Mouse (Mus musculus): ENCODE data around the gene Lcn3. TPM values are rescaled to one million over a fixed set of nuclear protein-coding genes. Genes with fewer than 3 reads are reported as not detected.
A peak's percentile ranks its signal among the peaks of the same experiment; 100 is the strongest.
"Not testable (repeated sequence)": the region's sequence is repeated elsewhere in the genome, so short reads cannot be mapped to it uniquely, and the experiment has no call there.

Lcn3 gene
- polyA plus RNA-seq, 1 experiment from 2014 or later, result not detected

DNA sequence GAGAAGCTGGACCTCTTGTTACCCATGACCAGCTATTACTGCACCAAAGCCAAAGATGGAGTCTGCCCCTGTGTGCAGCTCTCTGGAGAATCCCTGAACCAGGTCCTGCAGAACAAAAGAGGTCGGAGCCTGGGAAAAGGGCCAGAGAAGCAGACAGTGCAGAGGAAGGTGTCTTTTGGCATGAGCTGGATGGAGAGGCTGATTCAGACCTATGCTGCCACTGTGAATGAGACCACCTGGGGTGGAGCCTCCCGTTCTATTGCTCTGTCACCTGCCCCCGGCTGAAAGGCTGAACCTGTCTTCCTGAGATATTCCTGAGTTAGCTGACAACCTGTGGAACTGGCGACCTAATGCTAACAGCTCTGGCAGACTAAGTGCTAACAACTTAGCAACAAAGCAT is 15.6 kb downstream of the Lcn3 start:
- Histone ChIP-seq H3K27me3 (ENCODE audit: low read depth, poor library complexity, severe bottlenecking) (no peaks in the 10 kb centered on the region), H3K27ac (replicated peaks) (no peak overlapping the region), H3K9me3 (replicated peaks) (no peaks in the 10 kb centered on the region), H3K4me1 (peaks cover 9% of the 10 kb centered on the region), H3K4me3 (no peak overlapping the region), H3K36me3 (no peaks in the 10 kb centered on the region)
- DNase-seq (ENCODE audit: low spot score), result no peak
- 72% methylated on average over 4 of the region's 4 CpGs for WGBS

DNA sequence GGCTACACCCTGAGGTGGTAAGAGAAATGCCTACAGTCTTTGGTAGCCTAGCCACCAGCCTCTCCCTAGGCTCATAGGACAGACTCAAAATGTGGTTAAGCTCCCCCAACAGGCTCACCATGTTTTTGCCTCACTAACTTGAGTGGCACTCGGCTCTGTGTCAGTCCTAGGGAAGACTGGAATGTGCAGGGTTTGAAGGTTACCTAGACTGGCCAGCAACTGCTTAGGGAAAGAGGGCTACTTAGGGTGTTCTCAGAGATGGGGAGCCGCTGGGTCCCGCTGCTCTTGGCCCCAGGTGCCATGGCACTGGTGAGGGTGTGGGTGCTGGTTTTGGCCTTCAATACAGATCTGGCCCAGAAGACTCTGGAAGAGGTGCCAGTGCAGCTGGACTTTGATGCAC is 16.6 kb downstream of the Lcn3 start, which contains the start of gene Gm13539:
Gene Gm13539, plus strand, starts transcription at position 301 of the 400 bp plus-strand sequence.
- no peak for DNase-seq (ENCODE audit: low spot score)
- H3K9me3 ChIP-seq (replicated peaks), result no peaks in the 10 kb centered on the region
- H3K27me3 ChIP-seq (ENCODE audit: low read depth, poor library complexity, severe bottlenecking), result no peaks in the 10 kb centered on the region
- H3K36me3 ChIP-seq, result no peaks in the 10 kb centered on the region
- H3K27ac ChIP-seq (replicated peaks), result no peak within 1 kb of the TSS
- WGBS, result 74% methylated on average over 3 of the region's 3 CpGs
- H3K4me3 ChIP-seq, result no peak within 1 kb of the TSS
- peaks cover 12% of the 10 kb centered on the region for H3K4me1 ChIP-seq

DNA sequence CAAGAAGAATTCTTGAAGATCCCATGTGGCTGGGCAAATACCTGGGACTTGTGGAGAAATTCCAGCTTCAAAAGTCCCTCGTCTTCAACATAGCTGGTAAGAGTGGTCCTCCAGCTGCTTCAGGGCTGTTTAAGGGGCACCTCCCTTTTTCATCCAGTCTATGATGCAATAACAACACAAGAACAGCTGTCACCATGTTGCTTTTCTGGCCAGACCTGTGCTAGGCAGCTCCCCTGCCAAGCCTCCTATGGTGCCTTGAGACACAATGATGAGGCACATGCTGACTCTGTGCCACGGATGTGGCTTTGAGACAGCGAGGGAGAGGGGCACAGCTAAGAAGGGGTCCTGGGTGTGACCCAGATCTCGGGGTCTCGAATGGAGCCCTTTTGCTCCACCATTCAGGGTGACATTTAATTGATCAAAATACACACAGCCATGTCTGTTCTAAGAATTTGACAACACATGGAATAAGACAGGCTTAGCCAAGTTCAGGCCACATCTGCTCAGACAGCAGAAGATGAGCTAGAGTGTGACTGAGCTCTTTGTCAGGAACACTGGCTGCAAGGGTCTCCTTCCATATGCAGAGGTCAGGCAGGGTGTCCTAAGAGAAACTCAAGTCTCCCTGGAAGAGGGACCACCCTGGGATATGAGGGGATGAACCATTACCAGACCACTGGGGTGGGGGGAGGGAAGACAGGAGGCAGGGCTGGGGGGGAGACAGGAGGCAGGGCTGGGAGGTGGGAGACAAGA is 20.4 kb downstream of the Lcn3 start:
- no peaks in the 10 kb centered on the region for H3K36me3 ChIP-seq
- H3K27me3 ChIP-seq (ENCODE audit: low read depth, poor library complexity, severe bottlenecking), result no peaks in the 10 kb centered on the region
- H3K4me3 ChIP-seq, result no peak overlapping the region
- DNase-seq (ENCODE audit: low spot score), result no peak
- H3K27ac ChIP-seq (replicated peaks), result peak overlapping the region; percentile 55; the same call in 1 of the 2 replicates
- H3K9me3 ChIP-seq (replicated peaks), result no peaks in the 10 kb centered on the region
- H3K4me1 ChIP-seq, result peaks cover 12% of the 10 kb centered on the region
- WGBS, result 75% methylated on average over 5 of the region's 5 CpGs

DNA sequence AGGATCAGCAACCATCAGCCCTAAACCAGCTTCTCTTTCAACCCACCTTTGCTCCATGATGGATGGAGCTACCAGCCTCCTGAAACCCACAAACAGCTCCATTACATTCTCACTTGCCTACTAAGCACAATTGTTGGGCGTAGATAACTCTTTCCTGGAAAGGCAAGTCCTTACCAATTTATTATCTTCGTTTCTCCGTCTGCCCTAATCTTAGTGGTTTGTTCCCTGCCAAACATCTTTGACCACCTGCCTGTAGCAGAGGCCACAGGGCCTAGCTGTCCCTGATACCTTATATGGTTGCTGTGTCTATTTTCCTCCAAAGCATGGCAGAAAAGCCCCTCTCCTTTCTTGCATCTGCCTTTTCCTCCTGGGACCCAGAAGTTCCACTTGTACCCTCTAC is 23.7 kb downstream of the Lcn3 start:
- no peaks in the 10 kb centered on the region for H3K27me3 ChIP-seq (ENCODE audit: low read depth, poor library complexity, severe bottlenecking)
- H3K36me3 ChIP-seq, result no peaks in the 10 kb centered on the region
- H3K4me3 ChIP-seq, result no peak overlapping the region
- WGBS, result 93% methylated on average over 3 of the region's 3 CpGs
- H3K9me3 ChIP-seq (replicated peaks), result no peaks in the 10 kb centered on the region
- H3K27ac ChIP-seq (replicated peaks), result no peak overlapping the region
- H3K4me1 ChIP-seq, result peaks cover 12% of the 10 kb centered on the region
- DNase-seq (ENCODE audit: low spot score), result no peak

DNA sequence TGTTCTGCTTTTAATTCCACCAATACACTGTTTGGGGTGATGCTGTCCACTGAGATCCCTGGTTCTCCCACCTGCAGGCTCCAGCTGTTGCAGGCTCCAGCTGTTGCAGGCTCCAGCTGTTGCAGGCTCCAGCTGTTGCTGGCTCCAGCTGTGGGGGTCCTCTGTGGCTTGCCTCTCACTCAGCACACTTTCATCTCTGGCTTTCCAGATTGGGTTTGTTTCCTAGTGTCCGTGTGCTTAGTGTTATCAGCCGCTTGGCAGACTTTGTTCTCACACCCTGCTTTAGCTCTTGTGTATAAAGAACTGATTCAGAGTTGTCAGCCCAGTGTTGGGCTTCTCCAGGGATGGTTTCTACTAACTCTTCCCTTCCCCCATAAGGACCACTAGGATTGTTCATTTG is 32.3 kb downstream of the Lcn3 start:
- no peak overlapping the region for H3K4me3 ChIP-seq
- H3K27ac ChIP-seq (replicated peaks), result no peak overlapping the region
- no peaks in the 10 kb centered on the region for H3K9me3 ChIP-seq (replicated peaks)
- no peaks in the 10 kb centered on the region for H3K36me3 ChIP-seq
- H3K4me1 ChIP-seq, result peaks cover 14% of the 10 kb centered on the region
- WGBS, result 47% methylated on average over 2 of the region's 2 CpGs
- DNase-seq (ENCODE audit: low spot score), result no peak
- H3K27me3 ChIP-seq (ENCODE audit: low read depth, poor library complexity, severe bottlenecking), result no peaks in the 10 kb centered on the region

DNA sequence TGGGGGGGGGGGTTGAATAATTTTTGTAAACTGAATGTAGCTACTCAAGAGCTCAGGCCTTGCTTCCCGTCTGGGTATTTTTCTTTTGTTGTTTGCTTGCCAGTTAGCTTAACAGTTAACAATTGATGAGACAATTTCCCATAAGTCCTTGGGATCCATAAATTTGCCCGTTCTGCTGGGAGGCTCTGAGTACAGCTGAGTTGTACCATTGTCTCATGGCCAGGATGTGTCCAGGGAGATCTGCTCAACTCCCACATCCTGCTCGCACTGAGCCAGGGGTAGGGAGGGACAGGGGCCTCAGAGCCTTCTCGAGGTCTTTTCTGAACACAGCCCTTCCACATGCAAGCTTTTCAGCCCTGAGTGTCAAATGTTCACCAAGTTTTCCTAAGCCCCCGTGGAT is 32.7 kb downstream of the Lcn3 start:
- H3K4me1 ChIP-seq, result peaks cover 14% of the 10 kb centered on the region
- no peak for DNase-seq (ENCODE audit: low spot score)
- no peaks in the 10 kb centered on the region for H3K27me3 ChIP-seq (ENCODE audit: low read depth, poor library complexity, severe bottlenecking)
- H3K27ac ChIP-seq (replicated peaks), result 0 out of 2 replicates have a peak overlapping the region, but pooled peaks have one; percentile 52
- H3K9me3 ChIP-seq (replicated peaks), result no peaks in the 10 kb centered on the region
- 55% methylated on average over 5 of the region's 5 CpGs for WGBS
- H3K4me3 ChIP-seq, result no peak overlapping the region
- no peaks in the 10 kb centered on the region for H3K36me3 ChIP-seq

DNA sequence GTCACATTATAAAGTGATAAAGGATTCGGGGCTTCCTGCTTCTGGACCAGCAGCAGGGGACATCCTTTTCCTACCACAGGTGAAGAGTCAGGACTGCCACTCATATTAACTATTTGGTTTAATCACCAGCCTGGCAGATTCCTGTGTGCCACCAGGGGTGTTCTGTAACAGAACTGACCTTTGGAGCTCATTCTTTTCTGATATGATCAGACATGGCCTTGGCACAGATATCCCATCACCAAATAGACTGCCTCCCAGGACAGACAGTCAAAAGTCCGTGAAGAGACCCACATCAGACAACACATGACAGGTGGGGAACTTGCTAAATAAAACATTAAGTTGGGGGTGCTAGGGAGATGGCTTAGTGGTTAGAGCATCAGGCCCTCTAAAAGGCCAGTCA is 46.3 kb downstream of the Lcn3 start:
- Histone ChIP-seq H3K27me3 (ENCODE audit: low read depth, poor library complexity, severe bottlenecking) (no peaks in the 10 kb centered on the region), H3K4me3 (no peak overlapping the region), H3K27ac (replicated peaks) (no peak overlapping the region), H3K4me1 (no peaks in the 10 kb centered on the region), H3K9me3 (replicated peaks) (no peaks in the 10 kb centered on the region), H3K36me3 (no peaks in the 10 kb centered on the region)
- DNase-seq (ENCODE audit: low spot score), result no peak
- WGBS, result 80% methylated on average over 2 of the region's 2 CpGs

DNA sequence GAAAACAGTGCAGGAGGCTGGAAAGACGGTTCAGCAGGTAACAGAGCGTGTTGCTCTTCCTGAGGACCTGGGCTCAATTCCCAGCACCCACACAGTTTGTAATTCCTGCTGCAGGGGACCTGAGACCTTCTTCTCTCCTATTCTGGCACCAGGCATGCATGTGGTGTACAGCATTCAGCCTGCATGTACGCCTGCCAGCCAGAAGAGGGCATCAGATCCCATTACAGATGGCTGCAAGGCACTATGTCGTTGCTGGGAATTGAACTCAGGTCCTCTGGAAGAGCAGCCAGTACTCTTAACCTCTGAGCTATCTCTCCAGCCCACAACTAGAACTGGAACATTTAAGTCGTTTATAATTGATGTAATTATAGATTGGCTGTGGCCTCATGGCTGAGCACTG is 48.0 kb downstream of the Lcn3 start:
- Histone ChIP-seq H3K27ac (replicated peaks) (no peak overlapping the region), H3K27me3 (ENCODE audit: low read depth, poor library complexity, severe bottlenecking) (no peaks in the 10 kb centered on the region), H3K36me3 (no peaks in the 10 kb centered on the region), H3K4me3 (no peak overlapping the region), H3K4me1 (no peaks in the 10 kb centered on the region), H3K9me3 (replicated peaks) (no peaks in the 10 kb centered on the region)
- WGBS, result 77% methylated on average over 5 of the region's 5 CpGs
- no peak for DNase-seq (ENCODE audit: low spot score)

DNA sequence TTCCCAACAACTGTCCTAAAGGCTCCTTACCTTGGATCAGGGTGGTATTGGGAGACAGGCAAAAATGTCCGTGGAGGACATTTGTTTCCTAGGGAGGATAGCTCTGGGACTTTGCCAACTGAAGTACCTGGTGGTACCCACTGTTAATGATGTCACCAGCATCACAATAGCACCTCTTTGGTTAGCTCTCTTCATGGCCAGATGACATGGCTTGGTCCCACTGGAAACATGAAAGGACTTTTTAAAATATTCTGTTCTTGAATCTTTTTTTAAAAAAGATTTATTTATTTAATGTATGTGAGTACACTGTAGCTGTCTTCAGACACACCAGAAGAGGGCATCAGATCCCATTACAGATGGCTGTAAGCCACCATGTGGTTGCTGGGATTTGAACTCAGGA is 50.4 kb downstream of the Lcn3 start, which contains the start of gene Glt6d1:
Gene Glt6d1, minus strand, starts transcription at position 101 of the 400 bp plus-strand sequence.
- not testable (repeated sequence) for H3K27me3 ChIP-seq (ENCODE audit: low read depth, poor library complexity, severe bottlenecking); H3K27ac ChIP-seq (replicated peaks); H3K9me3 ChIP-seq (replicated peaks); DNase-seq (ENCODE audit: low spot score); H3K4me1 ChIP-seq; H3K4me3 ChIP-seq; H3K36me3 ChIP-seq
- WGBS, result 80% methylated on average over 1 of the region's 1 CpGs

Other genes starting within 250 kb of the Lcn3 start
- 38.9 and 41.4 TPM in 2 replicates for gene Traf2, start 218.6 kb upstream of the Lcn3 start, polyA plus RNA-seq (2016; fragmentation: Nextera tagmentation; extraction: Ambion mirVana)
- 344 and 364 TPM in 2 replicates for gene Edf1, start 207.7 kb upstream of the Lcn3 start, polyA plus RNA-seq (2016; fragmentation: Nextera tagmentation; extraction: Ambion mirVana)
- gene Mamdc4, start 190.7 kb upstream of the Lcn3 start, polyA plus RNA-seq (2016; fragmentation: Nextera tagmentation; extraction: Ambion mirVana), result 6.7 and 7.8 TPM in 2 replicates
- gene Phpt1, start 190.3 kb upstream of the Lcn3 start, polyA plus RNA-seq (2016; fragmentation: Nextera tagmentation; extraction: Ambion mirVana), result 159 and 187 TPM in 2 replicates
- 0.05 and 0.27 TPM in 2 replicates for gene Ajm1, start 183.8 kb upstream of the Lcn3 start, polyA plus RNA-seq (2016; fragmentation: Nextera tagmentation; extraction: Ambion mirVana)
- 71.2 and 75.1 TPM in 2 replicates for gene Rabl6, start 157.0 kb upstream of the Lcn3 start, polyA plus RNA-seq (2016; fragmentation: Nextera tagmentation; extraction: Ambion mirVana)
- gene Ccdc183, start 147.9 kb upstream of the Lcn3 start, polyA plus RNA-seq (2016; fragmentation: Nextera tagmentation; extraction: Ambion mirVana), result 0.04 and 0.12 TPM in 2 replicates
- gene Tmem141, start 143.6 kb upstream of the Lcn3 start, polyA plus RNA-seq (2016; fragmentation: Nextera tagmentation; extraction: Ambion mirVana), result 12.8 and 14.7 TPM in 2 replicates
- gene Fcna, start 137.5 kb upstream of the Lcn3 start, polyA plus RNA-seq (2016; fragmentation: Nextera tagmentation; extraction: Ambion mirVana), result 0.36 and 1.4 TPM in 2 replicates
- not detected in 2 replicates for gene Lcn8, start 112.4 kb upstream of the Lcn3 start, polyA plus RNA-seq (2016; fragmentation: Nextera tagmentation; extraction: Ambion mirVana)
- not detected in 2 replicates for gene Lcn5, start 107.6 kb upstream of the Lcn3 start, polyA plus RNA-seq (2016; fragmentation: Nextera tagmentation; extraction: Ambion mirVana)
- gene Lcn6, start 88.8 kb upstream of the Lcn3 start, polyA plus RNA-seq (2016; fragmentation: Nextera tagmentation; extraction: Ambion mirVana), result not detected in 2 replicates
- not detected in 2 replicates for gene Lcn10, start 82.8 kb upstream of the Lcn3 start, polyA plus RNA-seq (2016; fragmentation: Nextera tagmentation; extraction: Ambion mirVana)
- not detected in 2 replicates for gene Obp2a, start 65.5 kb upstream of the Lcn3 start, polyA plus RNA-seq (2016; fragmentation: Nextera tagmentation; extraction: Ambion mirVana)
- 70.8 and 77.6 TPM in 2 replicates for gene Bmyc, start 58.8 kb upstream of the Lcn3 start, polyA plus RNA-seq (2016; fragmentation: Nextera tagmentation; extraction: Ambion mirVana)
- not detected in 2 replicates for gene Obp2b, start 28.6 kb upstream of the Lcn3 start, polyA plus RNA-seq (2016; fragmentation: Nextera tagmentation; extraction: Ambion mirVana)
- gene Lcn11, start 11.4 kb downstream of the Lcn3 start, polyA plus RNA-seq (2016; fragmentation: Nextera tagmentation; extraction: Ambion mirVana), result not detected in 2 replicates
- gene Gm13539, start 16.7 kb downstream of the Lcn3 start, polyA plus RNA-seq (2016; fragmentation: Nextera tagmentation; extraction: Ambion mirVana), result not detected in 2 replicates
- not detected in 2 replicates for gene Glt6d1, start 50.3 kb downstream of the Lcn3 start, polyA plus RNA-seq (2016; fragmentation: Nextera tagmentation; extraction: Ambion mirVana)
- not detected in 2 replicates for gene Lcn9, start 57.6 kb downstream of the Lcn3 start, polyA plus RNA-seq (2016; fragmentation: Nextera tagmentation; extraction: Ambion mirVana)
- gene Sohlh1, start 81.7 kb downstream of the Lcn3 start, polyA plus RNA-seq (2016; fragmentation: Nextera tagmentation; extraction: Ambion mirVana), result not detected in 2 replicates
- 0.41 and 0.49 TPM in 2 replicates for gene Kcnt1, start 98.2 kb downstream of the Lcn3 start, polyA plus RNA-seq (2016; fragmentation: Nextera tagmentation; extraction: Ambion mirVana)
- 20.6 and 38.1 TPM in 2 replicates for gene Camsap1, start 217.7 kb downstream of the Lcn3 start, polyA plus RNA-seq (2016; fragmentation: Nextera tagmentation; extraction: Ambion mirVana)